Mouse (Mus musculus) adrenal gland, postnatal 14 days (tissue): Measurements from ENCODE around the gene Gss. TPM values are rescaled to one million over a fixed set of nuclear protein-coding genes. Genes with fewer than 3 reads are reported as not detected.
A peak's percentile ranks its signal among the peaks of the same experiment; 100 is the strongest.

Experiments
- DNase-seq: peaks from one replicate; pipeline ENCODE4 v3.0.0; 2021; ENCODE audit warnings: mixed read lengths
- microRNA-seq, 2 experiments: library from miRNA; unstranded; fragments of <30 nt; microRNA quantifications; one replicate each; pipeline ENCODE4 v1.2.0; 2021
- total RNA-seq: library from RNA; stranded (reverse); gene quantifications from 2 replicates; pipeline ENCODE4 v1.2.3, GENCODE M21; 2021

Gss gene
- total RNA-seq, 1 experiment from 2014 or later, result 46.6 TPM

DNA sequence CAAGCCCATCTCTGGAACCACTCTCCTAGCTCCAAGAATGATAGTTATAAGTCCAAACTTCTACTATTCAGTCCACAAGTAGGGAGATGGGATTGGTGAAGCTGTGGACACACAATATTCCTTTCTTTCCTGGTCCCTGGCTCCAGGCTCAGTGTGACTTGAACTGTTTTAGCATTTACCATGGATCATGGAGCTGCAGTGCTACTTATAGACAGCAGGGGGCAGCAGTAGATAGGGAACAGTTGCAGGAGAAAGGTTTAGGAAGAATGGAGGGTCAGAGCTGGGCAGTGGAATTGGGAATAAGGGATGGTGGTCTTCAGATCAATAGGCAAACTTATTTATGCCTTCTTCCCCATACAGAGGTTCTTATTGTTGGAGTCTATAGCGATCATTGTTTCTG lies 76.7 kb downstream of the Gss start:
- peak; percentile 77 for DNase-seq

DNA sequence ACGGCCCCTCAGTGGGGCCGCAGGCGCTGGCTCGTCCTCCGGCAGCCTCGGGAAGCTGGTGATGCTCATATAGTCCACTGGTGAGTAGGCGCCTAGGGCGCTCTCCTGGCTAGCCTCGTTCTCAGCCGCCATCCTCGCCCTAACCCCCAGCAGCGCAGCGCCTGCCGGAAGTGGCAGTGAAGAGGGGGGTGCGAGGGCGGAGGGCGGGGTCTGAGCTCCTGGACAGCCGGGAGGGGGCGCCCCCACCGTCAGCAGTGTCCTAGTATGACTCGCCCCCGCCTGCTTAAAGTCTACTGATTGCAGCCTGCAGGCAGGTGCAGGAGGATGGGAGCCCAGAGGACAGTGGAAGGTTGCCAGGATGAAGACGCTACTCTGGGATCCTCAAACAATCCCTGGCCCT lies 77.9 kb downstream of the Gss start:
- peak; percentile 88 for DNase-seq

DNA sequence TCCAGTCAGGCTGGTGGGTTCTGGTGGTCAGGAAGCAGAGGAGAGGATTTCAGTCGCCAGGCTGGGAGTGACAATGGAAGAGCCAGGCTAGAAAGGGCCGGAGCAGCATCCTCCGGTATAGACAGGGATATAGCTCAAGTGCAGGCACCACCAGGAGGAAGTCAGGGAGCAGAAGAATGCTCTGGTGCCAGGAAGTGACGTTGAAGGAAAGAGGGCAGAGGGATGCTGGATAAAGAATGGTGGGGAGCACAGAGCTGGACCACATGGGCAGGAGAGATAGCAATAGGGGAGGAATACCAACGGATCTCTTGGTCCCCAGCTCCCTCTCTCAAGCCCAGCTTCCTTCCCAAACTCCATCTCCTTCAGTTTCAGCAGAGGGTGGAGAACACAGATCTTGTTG lies 79.1 kb downstream of the Gss start:
- no peak for DNase-seq

Small RNA genes lying within 50 kb of the gene (microRNA-seq; reads per million reads assigned to microRNA genes)
- gene Mir499, result 2.6 to 14.8 reads per million in 2 experiments

Other genes with a start within 250 kb of the Gss start
- gene Pigu, start 235.4 kb downstream of the Gss start, total RNA-seq, result 28.2 and 36.1 TPM in 2 replicates
- gene Trp53inp2, start 211.8 kb downstream of the Gss start, total RNA-seq, result 278 and 345 TPM in 2 replicates
- 39.5 and 43.5 TPM in 2 replicates for gene Ncoa6, start 118.9 kb downstream of the Gss start, total RNA-seq
- gene Acss2, start 74.9 kb downstream of the Gss start, total RNA-seq, result 30.1 and 34.5 TPM in 2 replicates
- 3.8 and 6.7 TPM in 2 replicates for gene Ggt7, start 74.6 kb downstream of the Gss start, total RNA-seq
- 0.08 and 0.74 TPM in 2 replicates for gene Myh7b, start 18.4 kb upstream of the Gss start, total RNA-seq
- gene Trpc4ap, start 99.6 kb upstream of the Gss start, total RNA-seq, result 110 and 124 TPM in 2 replicates
- gene Edem2, start 136.7 kb upstream of the Gss start, total RNA-seq, result 35.1 and 37.9 TPM in 2 replicates
- gene Gm17581, start 143.1 kb upstream of the Gss start, total RNA-seq, result not detected in 2 replicates
- gene Procr, start 158.3 kb upstream of the Gss start, total RNA-seq, result 38.3 and 52.9 TPM in 2 replicates
- 2.6 and 3.4 TPM in 2 replicates for gene Mmp24, start 182.5 kb upstream of the Gss start, total RNA-seq
- gene BC029722, start 226.6 kb upstream of the Gss start, total RNA-seq, result 81.1 and 87.2 TPM in 2 replicates
- 113 and 133 TPM in 2 replicates for gene Eif6, start 234.1 kb upstream of the Gss start, total RNA-seq
- not detected in 2 replicates for gene Fam83c, start 242.0 kb upstream of the Gss start, total RNA-seq